Mouse (Mus musculus): Measurements from ENCODE around the gene Fbxw9. TPM values are rescaled to one million over a fixed set of nuclear protein-coding genes. Genes with fewer than 3 reads are reported as not detected.

The Fbxw9 gene
- polyA plus RNA-seq, 1 experiment from 2014 or later, result 35.2 TPM

DNA sequence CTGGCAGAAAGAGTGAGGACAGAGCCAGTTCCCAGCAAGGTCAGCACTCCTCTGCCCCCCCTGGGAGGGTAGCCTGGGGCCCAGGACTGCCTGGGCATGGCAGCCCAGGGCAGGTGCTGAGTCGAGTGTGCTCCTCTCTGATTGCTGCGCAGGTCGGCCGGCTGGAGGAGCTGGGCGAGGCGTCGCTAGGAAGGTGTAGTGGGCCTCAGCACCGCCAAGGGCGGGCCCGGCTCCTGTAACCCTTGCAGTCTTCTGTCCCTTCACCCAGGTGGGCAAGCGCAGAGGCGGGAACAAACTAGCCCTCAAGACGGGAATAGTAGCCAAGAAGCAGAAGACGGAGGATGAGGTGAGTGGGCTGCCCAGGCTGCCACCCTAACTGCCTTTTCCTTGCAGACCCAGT is 30.6 kb upstream of the Fbxw9 start:
- Histone ChIP-seq H3K27me3 (ENCODE audit: insufficient read depth, low read length) (no peaks in the 10 kb centered on the region), H3K4me3 (replicated peaks; ENCODE audit: low read depth, low read length) (no peak overlapping the region), H3K36me3 (ENCODE audit: insufficient read depth, low read length) (peaks cover 26% of the 10 kb centered on the region), H3K9ac (ENCODE audit: low read depth, low read length) (no peak overlapping the region), H3K27ac (no peak overlapping the region), H3K4me2 (ENCODE audit: low read length) (peak overlapping the region; percentile 50; the same call in 1 of the 2 replicates), H3K4me1 (replicated peaks; ENCODE audit: insufficient read depth, low read length) (peaks cover 12% of the 10 kb centered on the region), H3K9me3 (replicated peaks; ENCODE audit: low read length) (no peaks in the 10 kb centered on the region)
- DNase-seq (ENCODE audit: low spot score), result no peak
- ATAC-seq (replicated peaks; ENCODE audit: low FRiP score, low read depth), result no peak
- WGBS, result 88% methylated on average over 14 of the region's 14 CpGs
- no peak for TF ChIP-seq CTCF (IDR thresholded peaks at IDR 0.05; ENCODE audit: low read depth)

DNA sequence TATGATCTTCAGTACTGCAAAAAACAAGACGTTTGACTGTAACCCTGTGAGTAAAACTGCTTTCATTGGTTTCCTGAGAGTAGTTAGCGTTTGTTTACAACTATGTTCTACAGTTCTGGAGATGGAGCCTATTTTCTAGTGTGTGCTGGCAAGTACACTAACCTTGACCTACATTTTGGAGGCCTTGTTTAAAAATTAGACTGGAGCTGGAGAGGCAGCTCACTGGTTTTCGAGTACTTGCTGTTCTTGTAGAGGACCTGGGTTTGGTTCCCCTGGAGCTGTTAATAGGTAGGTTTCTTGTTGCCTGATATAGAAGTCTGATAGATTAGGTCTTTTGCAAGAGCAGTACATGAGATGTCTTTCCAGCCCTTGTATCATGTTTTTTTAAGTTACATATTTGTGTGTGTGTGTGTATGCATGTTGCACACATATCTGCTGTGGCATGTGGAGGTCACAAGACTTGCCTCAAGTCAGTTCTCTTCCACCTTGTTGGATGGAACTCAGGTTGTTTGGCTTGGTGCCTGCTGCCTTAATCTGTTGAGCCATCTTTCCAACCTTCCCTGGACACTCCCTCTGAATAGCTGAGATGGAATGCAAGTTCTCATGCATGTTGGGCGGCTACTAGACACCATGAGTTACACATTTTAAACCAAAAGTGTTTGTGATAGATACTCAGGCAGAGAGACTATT is 27.1 kb upstream of the Fbxw9 start:
- H3K4me2 ChIP-seq (ENCODE audit: low read length), result no peak overlapping the region
- DNase-seq (ENCODE audit: low spot score) (no peak), ATAC-seq (replicated peaks; ENCODE audit: low FRiP score, low read depth) (no peak)
- H3K9me3 ChIP-seq (replicated peaks; ENCODE audit: low read length), result no peaks in the 10 kb centered on the region
- H3K36me3 ChIP-seq (ENCODE audit: insufficient read depth, low read length), result peaks cover 26% of the 10 kb centered on the region
- no peaks in the 10 kb centered on the region for H3K27me3 ChIP-seq (ENCODE audit: insufficient read depth, low read length)
- H3K27ac ChIP-seq, result peak overlapping the region; percentile 54; the same call in 1 of the 2 replicates
- H3K4me1 ChIP-seq (replicated peaks; ENCODE audit: insufficient read depth, low read length), result peaks cover 13% of the 10 kb centered on the region; the same call in 1 of the 2 replicates
- WGBS, result 80% methylated on average over 4 of the region's 4 CpGs
- H3K9ac ChIP-seq (ENCODE audit: low read depth, low read length), result no peak overlapping the region
- no peak for TF ChIP-seq CTCF (IDR thresholded peaks at IDR 0.05; ENCODE audit: low read depth)
- H3K4me3 ChIP-seq (replicated peaks; ENCODE audit: low read depth, low read length), result no peak overlapping the region

DNA sequence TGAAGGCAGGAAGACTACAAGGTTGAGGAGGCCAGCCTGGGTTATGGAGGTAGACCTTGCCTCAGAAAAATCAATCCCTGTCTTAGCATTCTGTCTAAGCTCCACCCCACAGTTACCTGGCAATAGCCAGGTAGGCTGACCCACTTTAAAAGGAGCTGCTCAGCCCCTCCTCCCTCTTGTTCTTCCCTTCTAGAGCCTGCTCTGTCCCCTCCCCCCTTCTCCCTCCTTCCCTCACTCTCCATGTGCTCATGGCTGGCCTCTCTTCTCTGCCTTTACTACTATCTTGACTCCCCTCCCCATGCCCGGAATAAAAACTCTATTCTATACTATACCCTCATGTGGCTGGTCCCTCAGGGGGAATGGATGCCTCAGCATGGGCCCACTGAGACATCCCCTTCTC is 26.0 kb upstream of the Fbxw9 start:
- H3K4me3 ChIP-seq (replicated peaks; ENCODE audit: low read depth, low read length), result no peak overlapping the region
- DNase-seq (ENCODE audit: low spot score) (no peak), ATAC-seq (replicated peaks; ENCODE audit: low FRiP score, low read depth) (no peak)
- H3K4me2 ChIP-seq (ENCODE audit: low read length), result no peak overlapping the region
- TF ChIP-seq CTCF (IDR thresholded peaks at IDR 0.05; ENCODE audit: low read depth), result no peak
- no peak overlapping the region; the same call in 1 of the 2 replicates for H3K27ac ChIP-seq
- 68% methylated on average over 1 of the region's 1 CpGs for WGBS
- no peaks in the 10 kb centered on the region for H3K9me3 ChIP-seq (replicated peaks; ENCODE audit: low read length)
- H3K4me1 ChIP-seq (replicated peaks; ENCODE audit: insufficient read depth, low read length), result peaks cover 12% of the 10 kb centered on the region
- H3K36me3 ChIP-seq (ENCODE audit: insufficient read depth, low read length), result peaks cover 26% of the 10 kb centered on the region
- H3K27me3 ChIP-seq (ENCODE audit: insufficient read depth, low read length), result no peaks in the 10 kb centered on the region
- H3K9ac ChIP-seq (ENCODE audit: low read depth, low read length), result no peak overlapping the region

DNA sequence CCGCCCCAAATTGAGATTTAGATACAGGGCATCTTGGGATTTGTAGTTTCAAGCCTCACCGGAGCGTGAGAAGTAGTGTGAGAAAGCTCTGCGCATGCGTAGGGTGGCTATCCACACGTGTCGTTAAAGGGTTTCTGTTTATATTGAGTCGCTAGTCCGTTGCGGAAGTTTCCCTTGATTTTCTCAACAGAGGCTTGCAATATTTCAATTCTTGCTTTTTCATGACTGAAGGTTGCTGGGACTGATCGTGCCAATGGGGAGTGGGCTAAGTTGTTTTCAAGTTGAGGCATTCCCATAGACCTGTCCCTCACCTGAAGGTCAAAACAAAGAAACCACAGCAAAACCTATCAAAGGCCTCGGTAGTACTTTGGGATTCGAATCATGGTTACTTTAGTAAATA is 25.1 kb upstream of the Fbxw9 start:
- no peak for TF ChIP-seq CTCF (IDR thresholded peaks at IDR 0.05; ENCODE audit: low read depth)
- 4% methylated on average over 13 of the region's 13 CpGs for WGBS
- Histone ChIP-seq H3K4me1 (replicated peaks; ENCODE audit: insufficient read depth, low read length) (peaks cover 13% of the 10 kb centered on the region), H3K9ac (ENCODE audit: low read depth, low read length) (peak overlapping the region; percentile 69; the same call in 1 of the 2 replicates), H3K9me3 (replicated peaks; ENCODE audit: low read length) (no peaks in the 10 kb centered on the region), H3K4me2 (ENCODE audit: low read length) (peak overlapping the region; percentile 91), H3K27ac (no peak overlapping the region), H3K4me3 (replicated peaks; ENCODE audit: low read depth, low read length) (peak overlapping the region; percentile 85), H3K27me3 (ENCODE audit: insufficient read depth, low read length) (no peaks in the 10 kb centered on the region), H3K36me3 (ENCODE audit: insufficient read depth, low read length) (peaks cover 24% of the 10 kb centered on the region)
- DNase-seq (ENCODE audit: low spot score), result peak; percentile 95
- no peak for ATAC-seq (replicated peaks; ENCODE audit: low FRiP score, low read depth)

DNA sequence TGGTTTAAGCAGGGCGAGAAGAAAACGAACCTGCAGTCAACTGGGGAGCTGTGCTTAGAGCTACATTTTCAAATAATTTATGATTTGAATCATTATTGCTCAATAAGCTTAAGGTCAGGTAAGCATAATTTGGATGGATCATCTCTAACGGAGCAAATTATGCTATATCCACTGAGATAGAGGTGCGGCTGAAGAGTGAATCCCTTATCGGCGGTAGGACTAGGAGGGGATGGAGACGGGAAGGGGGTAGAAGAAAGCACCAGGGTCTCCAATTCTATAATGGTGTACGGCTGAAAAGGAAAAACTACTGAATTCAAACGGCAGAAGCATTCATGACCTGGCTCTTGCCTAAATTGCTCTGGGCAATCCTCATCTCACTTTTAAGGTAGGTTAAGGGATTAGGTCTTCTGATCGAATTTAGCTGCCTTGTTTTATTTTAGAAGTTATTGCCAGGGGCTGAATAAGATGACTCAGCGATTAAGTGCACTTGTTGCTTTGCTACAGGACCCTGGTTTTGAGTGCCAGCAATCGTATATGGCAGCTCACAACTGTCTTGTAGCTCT is 24.6 kb upstream of the Fbxw9 start:
- Histone ChIP-seq H3K9ac (ENCODE audit: low read depth, low read length) (peak overlapping the region; percentile 69), H3K9me3 (replicated peaks; ENCODE audit: low read length) (no peaks in the 10 kb centered on the region), H3K4me3 (replicated peaks; ENCODE audit: low read depth, low read length) (peak overlapping the region; percentile 85), H3K4me1 (replicated peaks; ENCODE audit: insufficient read depth, low read length) (peaks cover 13% of the 10 kb centered on the region), H3K27me3 (ENCODE audit: insufficient read depth, low read length) (no peaks in the 10 kb centered on the region), H3K4me2 (ENCODE audit: low read length) (peak overlapping the region; percentile 91), H3K27ac (peak overlapping the region; percentile 92), H3K36me3 (ENCODE audit: insufficient read depth, low read length) (peaks cover 19% of the 10 kb centered on the region)
- ATAC-seq (replicated peaks; ENCODE audit: low FRiP score, low read depth), result no peak
- 7% methylated on average over 12 of the region's 12 CpGs for WGBS
- DNase-seq (ENCODE audit: low spot score), result peak; percentile 18
- TF ChIP-seq CTCF (IDR thresholded peaks at IDR 0.05; ENCODE audit: low read depth), result no peak

DNA sequence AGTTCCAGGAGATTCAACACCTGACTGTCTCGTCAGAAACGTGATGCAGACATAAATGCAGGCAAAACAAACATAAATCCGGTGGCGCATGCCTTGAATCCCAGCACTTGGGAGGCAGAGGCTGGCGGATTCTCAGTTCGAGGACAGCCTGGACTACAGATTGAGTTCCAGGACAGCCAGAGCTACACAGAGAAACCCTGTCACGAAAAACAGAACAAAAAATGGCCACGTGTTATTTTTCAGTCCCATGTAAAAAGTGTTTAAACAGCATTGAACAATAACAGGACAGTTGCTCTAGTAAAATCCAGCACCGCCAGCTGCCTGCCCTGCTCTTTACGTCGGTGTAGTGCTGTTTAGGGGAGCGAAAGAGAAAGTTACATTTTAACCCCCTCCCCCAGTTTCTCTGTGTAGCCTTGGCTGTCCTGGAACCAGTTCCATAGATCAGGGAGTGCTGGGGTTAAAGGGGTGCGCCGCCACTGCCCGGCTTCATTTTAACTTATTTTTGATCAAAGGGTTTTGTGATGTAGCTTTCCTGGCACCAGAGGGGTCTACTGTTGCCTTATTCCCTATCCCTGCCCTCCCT is 24.0 kb upstream of the Fbxw9 start:
- H3K4me3 ChIP-seq (replicated peaks; ENCODE audit: low read depth, low read length), result peak overlapping the region; percentile 85
- H3K4me1 ChIP-seq (replicated peaks; ENCODE audit: insufficient read depth, low read length), result peaks cover 13% of the 10 kb centered on the region
- WGBS, result 2% methylated on average over 15 of the region's 15 CpGs
- H3K27me3 ChIP-seq (ENCODE audit: insufficient read depth, low read length), result no peaks in the 10 kb centered on the region
- ATAC-seq (replicated peaks; ENCODE audit: low FRiP score, low read depth) (0 out of 2 replicates have a peak, but pooled peaks have one; percentile 0), DNase-seq (ENCODE audit: low spot score) (peak; percentile 47)
- no peak for TF ChIP-seq CTCF (IDR thresholded peaks at IDR 0.05; ENCODE audit: low read depth)
- H3K4me2 ChIP-seq (ENCODE audit: low read length), result peak overlapping the region; percentile 91
- H3K27ac ChIP-seq, result peak overlapping the region; percentile 92
- H3K36me3 ChIP-seq (ENCODE audit: insufficient read depth, low read length), result peaks cover 20% of the 10 kb centered on the region
- H3K9ac ChIP-seq (ENCODE audit: low read depth, low read length), result peak overlapping the region; percentile 69
- H3K9me3 ChIP-seq (replicated peaks; ENCODE audit: low read length), result no peaks in the 10 kb centered on the region
